Mouse (Mus musculus) kidney, postnatal 36 days (tissue): ENCODE measurements around the gene Nlrp1b.

ENCODE experiments used
- DNase-seq, 2 experiments: peaks; one replicate each; pipeline ENCODE4 v3.0.0; 2021 to 2022; ENCODE audit warnings: mixed read lengths in 2 of 2

Nlrp1b gene

DNA sequence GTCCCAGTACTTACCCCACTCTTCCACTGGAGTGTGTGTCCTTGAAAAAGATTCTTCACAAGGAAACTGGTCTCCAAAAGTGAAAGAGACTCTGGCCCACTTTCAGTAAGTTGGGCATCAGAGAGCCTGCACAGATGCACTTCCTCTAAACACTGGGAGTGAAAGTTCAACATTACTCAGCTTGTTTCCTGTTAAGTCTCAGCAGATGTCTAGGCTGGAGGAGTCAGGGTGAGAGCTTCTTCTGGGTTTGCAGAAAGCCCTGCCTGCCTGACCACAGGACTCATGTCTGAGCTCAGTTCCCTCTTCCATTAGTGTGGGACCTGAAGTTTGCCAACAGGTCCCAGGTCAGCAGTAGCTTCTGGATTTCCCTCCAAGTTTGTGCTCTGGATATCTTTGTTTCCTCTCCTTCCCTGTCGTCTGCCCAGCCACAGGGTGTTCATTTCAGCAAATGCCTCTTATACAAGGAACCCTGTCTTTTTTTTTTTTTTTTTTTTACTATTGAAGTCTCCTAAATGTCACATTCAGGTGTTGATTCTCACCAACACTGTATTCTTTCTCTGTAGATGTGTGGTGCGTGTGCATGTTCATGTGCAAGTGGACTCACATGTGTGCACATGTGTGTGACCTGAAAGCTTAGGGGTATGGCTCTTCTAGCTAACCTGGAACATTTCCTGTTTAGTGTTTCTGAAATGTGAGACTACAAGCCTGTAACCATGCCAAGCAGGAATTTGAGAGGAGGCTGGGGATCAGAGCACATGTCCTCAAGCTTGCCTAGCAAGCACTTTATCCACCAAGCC is at the start of gene Nlrp1b:
Gene Nlrp1b (minus strand): TSS at position 50 of the 797 bp plus-strand sequence.
- peak; percentile 9 to 13 for DNase-seq

DNA sequence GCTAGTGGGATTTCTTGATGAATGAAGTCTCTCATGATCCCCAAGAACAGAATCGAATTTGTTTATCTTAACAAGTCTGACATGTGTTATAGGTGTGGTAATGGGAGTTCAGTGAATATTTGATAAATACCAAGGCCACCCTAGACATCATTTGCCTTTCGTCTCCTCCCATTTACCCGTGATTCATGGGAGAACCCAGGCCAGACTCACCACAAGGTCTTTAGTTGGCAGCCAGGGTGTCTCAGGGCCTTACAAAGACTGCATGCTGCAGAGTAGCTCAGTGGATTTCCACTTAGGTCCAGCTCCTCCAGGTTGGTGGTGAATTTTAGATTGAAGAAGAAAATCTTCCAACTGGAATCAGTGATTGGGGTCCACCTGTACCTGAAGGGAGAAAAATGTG is 30.5 kb upstream of the Nlrp1b start:
- no peak for DNase-seq

DNA sequence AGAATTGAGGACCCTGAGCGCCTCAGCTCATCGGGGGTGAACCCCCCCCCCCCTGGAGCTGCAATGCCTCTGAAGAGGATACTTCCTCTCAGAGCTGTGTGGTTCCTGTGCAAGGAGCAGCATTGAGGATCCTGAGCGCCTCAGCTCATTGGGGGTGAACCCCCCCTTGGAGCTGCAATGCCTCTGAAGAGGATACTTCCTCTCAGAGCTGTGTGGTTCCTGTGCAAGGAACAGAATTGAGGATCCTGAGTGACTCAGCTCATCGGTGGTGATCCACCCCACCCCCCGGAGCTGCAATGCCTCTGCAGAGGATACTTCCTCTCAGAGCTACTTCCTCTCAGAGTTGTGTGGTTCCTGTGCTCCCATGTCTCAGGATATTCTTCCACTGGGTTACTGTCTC is 20.8 kb upstream of the Nlrp1b start:
- peak in 1 of 2 experiments; percentile 4 for DNase-seq

DNA sequence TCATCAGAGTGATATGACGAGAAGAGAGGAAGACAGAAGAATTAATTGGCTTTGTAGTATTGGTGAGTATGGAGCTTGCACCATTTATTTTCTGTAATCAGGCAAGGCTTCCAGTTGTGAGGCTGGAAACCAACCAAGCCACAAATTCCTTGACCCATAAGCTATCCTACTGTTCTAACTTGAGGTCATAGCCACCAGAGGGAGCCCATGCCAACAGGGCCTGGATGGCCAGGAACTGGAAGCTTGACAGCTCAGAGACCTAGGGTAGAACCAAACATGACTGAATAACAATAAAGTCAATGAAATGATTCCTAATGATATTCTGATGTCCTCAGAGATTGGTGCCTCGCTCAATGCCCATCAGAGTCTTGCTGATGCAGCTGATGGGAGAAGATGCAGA is 5.9 kb downstream of the Nlrp1b start:
- peak; percentile 14 to 55 for DNase-seq

DNA sequence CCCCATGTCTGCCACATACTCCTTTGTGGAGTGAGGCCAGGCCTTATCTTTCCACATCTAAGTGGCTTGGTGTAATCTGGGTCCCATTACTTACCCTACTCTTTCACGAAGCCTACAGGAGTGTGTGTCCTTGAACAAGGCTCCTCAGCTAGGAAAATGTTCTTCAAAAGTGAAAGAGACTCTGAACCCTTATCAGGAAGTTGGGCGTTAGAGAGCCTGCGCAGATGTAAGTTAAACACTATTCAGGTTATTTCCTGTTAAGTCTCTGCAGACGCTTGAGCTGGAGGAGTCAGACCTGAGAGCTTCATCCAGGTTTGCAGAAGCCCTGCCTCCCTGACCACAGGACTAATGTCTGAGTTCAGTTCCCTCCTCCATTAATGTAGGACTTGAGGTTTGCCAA is 27.8 kb downstream of the Nlrp1b start:
- no peak for DNase-seq

GRCm38 (mm10) chr11:71199349-71199748 is 31.2 kb downstream of the Nlrp1b start:
- peak in 1 of 2 experiments; percentile 7 for DNase-seq

DNA sequence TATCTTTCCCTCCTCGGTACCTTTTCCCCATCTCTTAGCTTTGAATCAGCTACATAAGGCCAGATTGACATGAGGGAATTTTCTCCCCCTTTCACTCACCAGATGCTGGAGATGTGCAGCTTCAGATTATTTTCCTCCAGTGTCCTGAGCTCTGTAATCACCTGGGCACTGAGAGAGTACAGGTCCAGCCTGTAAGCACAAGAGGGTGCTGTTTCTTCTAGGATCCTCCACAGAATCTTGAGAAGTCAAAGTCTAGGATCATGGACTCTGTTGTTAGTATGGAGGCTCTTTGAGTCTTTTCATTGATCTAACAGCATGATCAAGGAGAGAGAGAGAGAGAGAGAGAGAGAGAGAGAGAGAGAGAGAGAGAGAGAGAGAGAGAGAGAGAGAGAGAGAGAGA is 60.9 kb downstream of the Nlrp1b start:
- peak in 1 of 2 experiments; percentile 7 for DNase-seq

DNA sequence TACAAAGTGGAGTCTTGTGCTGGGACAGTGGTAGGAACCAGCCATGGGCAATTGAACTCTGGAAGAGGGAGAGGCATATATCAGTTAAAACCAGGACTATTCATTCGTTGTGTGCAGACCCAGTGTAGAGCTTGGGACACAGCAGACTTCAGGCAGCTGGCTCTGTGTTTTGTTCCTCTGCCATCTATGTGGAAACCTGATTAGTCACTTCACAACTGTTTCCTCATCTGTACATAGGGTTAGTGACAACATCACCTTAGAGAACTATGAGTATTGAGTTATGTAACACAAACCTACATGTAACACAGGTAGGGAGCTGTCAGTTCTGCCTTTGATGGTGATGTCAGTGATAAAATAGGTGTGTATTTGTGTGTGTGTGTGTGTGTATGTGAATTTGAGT is 66.4 kb downstream of the Nlrp1b start:
- no peak for DNase-seq

DNA sequence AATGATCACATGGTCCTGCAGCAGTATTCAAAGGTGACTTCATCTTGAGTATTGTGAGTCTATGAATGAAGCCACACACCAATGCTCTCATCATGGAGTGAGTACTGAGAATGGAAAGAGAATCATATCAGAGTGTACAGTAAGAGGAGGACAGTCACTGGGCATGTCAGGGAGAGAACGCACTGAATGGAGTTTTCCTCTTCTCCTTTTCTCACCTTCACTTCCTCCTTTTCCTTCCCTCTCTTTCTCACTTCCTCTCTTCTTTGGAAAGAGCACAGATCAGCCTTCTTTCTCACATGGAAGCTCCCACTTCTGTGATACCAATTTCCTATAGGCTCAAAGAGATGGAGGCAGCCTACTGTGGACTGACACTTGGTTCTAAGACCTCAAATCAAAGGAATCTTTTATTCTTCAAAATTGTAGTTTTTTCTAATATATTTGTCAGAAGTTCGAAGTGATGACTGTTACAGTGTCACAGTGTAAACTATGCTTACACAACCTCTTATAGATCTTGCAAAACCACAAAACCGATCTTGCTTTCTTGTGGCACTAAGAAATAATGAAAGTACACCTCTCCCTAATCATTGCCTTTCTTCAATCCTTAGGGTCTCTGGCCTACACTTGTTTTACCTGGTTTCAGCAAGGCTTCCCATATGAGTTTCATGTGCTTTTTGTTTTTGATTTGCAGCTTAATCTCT is 70.9 kb downstream of the Nlrp1b start:
- no peak for DNase-seq

- DNase-seq, result no peak
These were observed 75.3 kb downstream of the Nlrp1b start for GRCm38 (mm10) chr11:71155272-71155671.

- peak; percentile 22 to 43 for DNase-seq
These were observed 85.9 kb downstream of the Nlrp1b start, which contains the start of gene Nlrp1a for GRCm38 (mm10) chr11:71144661-71145060. Nlrp1a (minus strand) TSS chr11:71144704.

GRCm38 (mm10) chr11:71142031-71142430 is 88.5 kb downstream of the Nlrp1b start:
- peak in 1 of 2 experiments; percentile 27 for DNase-seq

GRCm38 (mm10) chr11:71107128-71107527 is 123.4 kb downstream of the Nlrp1b start:
- DNase-seq, result no peak

DNA sequence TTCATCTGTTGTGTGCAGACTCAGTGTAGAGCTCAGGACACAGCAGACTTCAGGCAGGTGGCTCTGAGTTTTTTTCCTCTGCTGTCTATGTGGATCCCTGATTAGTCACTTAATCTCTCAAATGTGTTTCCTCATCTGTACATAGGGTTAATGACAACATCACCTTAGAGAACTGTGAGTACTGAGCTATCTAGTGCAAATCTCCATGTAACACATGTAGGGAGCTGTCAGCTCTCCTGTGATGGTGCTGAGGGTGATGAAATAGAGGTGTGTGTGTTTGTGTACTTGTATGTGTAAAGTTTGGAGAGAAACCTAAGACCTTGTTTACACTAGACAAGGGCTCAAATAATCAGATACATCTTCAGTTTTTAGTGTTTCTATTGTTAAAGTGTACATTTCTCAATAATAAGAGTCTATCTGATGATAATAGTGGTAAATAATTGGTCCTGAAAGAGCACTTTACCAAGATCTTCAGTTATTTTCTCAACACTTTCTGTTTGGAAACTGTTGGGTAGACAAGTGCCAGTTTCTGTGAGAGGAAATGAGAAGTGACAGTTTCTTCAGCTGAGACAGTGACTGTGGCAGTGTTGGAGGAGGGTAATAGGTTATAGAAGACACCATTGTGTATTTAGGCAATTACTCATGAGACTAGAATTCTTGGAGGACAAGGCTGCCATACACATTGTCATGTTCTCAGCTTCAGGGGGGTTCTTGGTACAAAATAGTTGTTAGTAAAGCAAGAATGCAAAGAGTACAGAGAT is 124.1 kb downstream of the Nlrp1b start:
- no peak for DNase-seq

- no peak for DNase-seq
These were observed 126.6 kb downstream of the Nlrp1b start for GRCm38 (mm10) chr11:71103931-71104330.
